Mouse (Mus musculus) forebrain, embryonic 14.5 days (tissue): Measurements from ENCODE around the gene Wdfy4. TPM values are rescaled to one million over a fixed set of nuclear protein-coding genes. Genes with fewer than 3 reads are reported as not detected.

Experiments
- ATAC-seq: fragments of 200-750 bp; cut with Nextera tagmentation; 2 replicates; pipeline ENCODE4 v1.8.0; 2017; ENCODE audit warnings: mild to moderate bottlenecking, moderate library complexity
- DNase-seq: peaks from one replicate; pipeline ENCODE4 v3.0.0-alpha.2; 2015; ENCODE audit warnings: low spot score
- H3K27ac ChIP-seq: fragments of 300-500 bp; sonication (generic); 2 replicates; pipeline ENCODE4 v1.5.1; 2014; ENCODE audit warnings: low read depth, mild to moderate bottlenecking, control low read depth, low read length, moderate library complexity
- H3K27me3 ChIP-seq: fragments of 300-500 bp; sonication (generic); replicated peaks from 2 replicates; pipeline ENCODE4 v1.6.1; 2014; ENCODE audit warnings: low read length, control low read depth, mixed read lengths; ENCODE audit not compliant: control insufficient read depth, insufficient read depth
- H3K36me3 ChIP-seq: fragments of 300-500 bp; sonication (generic); 2 replicates; pipeline ENCODE4 v1.6.1; 2014; ENCODE audit warnings: low read length, control low read depth; ENCODE audit not compliant: control insufficient read depth, insufficient read depth
- H3K4me1 ChIP-seq: fragments of 300-500 bp; sonication (generic); 2 replicates; pipeline ENCODE4 v1.6.1; 2014; ENCODE audit warnings: antibody characterized with exemption, low read length, control low read depth; ENCODE audit not compliant: control insufficient read depth, insufficient read depth
- H3K4me2 ChIP-seq: fragments of 300-500 bp; sonication (generic); 2 replicates; pipeline ENCODE4 v1.6.1; 2014; ENCODE audit warnings: mild to moderate bottlenecking, control low read depth, low read length
- H3K4me3 ChIP-seq: fragments of 300-500 bp; sonication (generic); 2 replicates; pipeline ENCODE4 v1.5.1; 2014; ENCODE audit warnings: low read depth, low read length, control low read depth
- H3K9ac ChIP-seq: fragments of 300-500 bp; sonication (generic); 2 replicates; pipeline ENCODE4 v1.6.1; 2014; ENCODE audit warnings: mild to moderate bottlenecking, low read length, control low read depth, moderate library complexity
- H3K9me3 ChIP-seq: fragments of 300-500 bp; sonication (generic); replicated peaks from 2 replicates; pipeline ENCODE4 v1.6.1; 2016; ENCODE audit warnings: low read length, control low read depth, mixed read lengths; ENCODE audit not compliant: control insufficient read depth
- WGBS: fragments of 180-500 bp; shearing (Covaris S2); extraction: QIAGEN DNeasy Blood & Tissue Kit; methylation state at CpG from one replicate; pipeline ENCODE4 v1.1.7; 2014; 5-methylcytosine and 5-hydroxymethylcytosine counted together
- polyA plus RNA-seq: library from polyadenylated mRNA; unstranded; fragments of >200 nt; fragmentation: Nextera tagmentation; extraction: Ambion mirVana; gene quantifications from 2 replicates; pipeline ENCODE4 v1.2.1, GENCODE M21; 2014

Wdfy4 gene
- polyA plus RNA-seq, 1 experiment from 2014 or later: 0.11 TPM

GRCm38 (mm10) chr14:33000112-33000979 lies 185.0 kb downstream of the Wdfy4 start:
- DNase-seq (peak; percentile 33), ATAC-seq (peak; percentile 62)
- H3K27ac ChIP-seq: no peak overlapping the region
- H3K4me3 ChIP-seq: no peak overlapping the region
- H3K9ac ChIP-seq: no peak overlapping the region
- H3K4me2 ChIP-seq: no peak overlapping the region
- no peaks in the 10 kb centered on the region for H3K36me3 ChIP-seq
- H3K27me3 ChIP-seq: no peaks in the 10 kb centered on the region
- H3K4me1 ChIP-seq: peaks cover 12% of the 10 kb centered on the region
- WGBS: 18% methylated on average over 8 of the region's 8 CpGs
- no peaks in the 10 kb centered on the region for H3K9me3 ChIP-seq

- H3K4me3 ChIP-seq: no peak overlapping the region
- no peak overlapping the region for H3K4me2 ChIP-seq
- H3K27ac ChIP-seq: no peak overlapping the region
- peak overlapping the region; percentile 21; the same call in 1 of the 2 replicates for H3K9ac ChIP-seq
- WGBS: 24% methylated on average over 10 of the region's 10 CpGs
- no peaks in the 10 kb centered on the region for H3K9me3 ChIP-seq
- H3K27me3 ChIP-seq: no peaks in the 10 kb centered on the region
- ATAC-seq (peak; percentile 37; the same call in 1 of the 2 replicates), DNase-seq (no peak)
- peaks cover 19% of the 10 kb centered on the region for H3K4me1 ChIP-seq
- no peaks in the 10 kb centered on the region for H3K36me3 ChIP-seq
Measured at GRCm38 (mm10) chr14:32999511-32999910, 185.8 kb downstream of the Wdfy4 start.

DNA sequence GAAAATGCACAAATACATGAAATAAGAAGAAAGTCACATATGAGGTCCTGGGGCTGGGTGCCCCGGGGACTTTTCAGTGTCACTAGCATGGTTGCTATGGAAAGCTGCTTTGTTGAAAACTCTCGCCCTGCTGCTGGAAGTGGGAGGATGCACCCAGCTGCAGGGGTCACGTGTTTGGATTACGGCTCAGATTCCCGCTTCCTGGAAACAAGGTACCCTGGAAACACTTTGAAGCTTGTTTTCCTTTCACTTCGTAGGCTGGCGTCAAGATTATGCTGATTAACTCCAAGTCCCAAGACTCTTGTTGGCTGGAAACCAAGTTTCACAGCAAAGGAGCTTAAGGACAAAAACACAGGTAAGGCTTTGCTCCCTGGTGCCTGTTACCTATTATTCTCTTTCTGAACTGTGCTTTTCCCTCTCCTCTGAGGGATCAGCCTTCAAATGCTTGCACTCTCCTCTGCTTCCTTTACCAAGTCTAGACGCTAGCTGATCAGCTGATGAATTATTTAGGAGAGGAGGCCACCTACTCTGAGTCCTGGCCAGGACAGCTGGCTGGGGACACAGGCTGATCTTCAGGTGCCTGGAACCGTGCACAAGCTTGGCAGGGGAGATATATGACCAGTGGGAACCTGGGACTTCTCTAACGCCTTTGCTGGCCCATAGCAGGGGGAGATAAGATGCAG lies 190.2 kb downstream of the Wdfy4 start:
- DNase-seq (peak; percentile 68), ATAC-seq (0 out of 2 replicates have a peak, but pooled peaks have one; percentile 42)
- no peaks in the 10 kb centered on the region for H3K9me3 ChIP-seq
- peaks cover 16% of the 10 kb centered on the region for H3K4me1 ChIP-seq
- 0 out of 2 replicates have a peak overlapping the region, but pooled peaks have one; percentile 17 for H3K9ac ChIP-seq
- H3K36me3 ChIP-seq: no peaks in the 10 kb centered on the region
- no peak overlapping the region for H3K4me3 ChIP-seq
- peak overlapping the region; percentile 25 for H3K4me2 ChIP-seq
- under 1% methylated on average over 10 of the region's 10 CpGs for WGBS
- peak overlapping the region; percentile 14; the same call in 1 of the 2 replicates for H3K27ac ChIP-seq
- no peaks in the 10 kb centered on the region for H3K27me3 ChIP-seq

GRCm38 (mm10) chr14:32991082-32991481 lies 194.2 kb downstream of the Wdfy4 start, which contains the start of gene Lrrc18:
TSS of gene Lrrc18 (plus strand) at chr14:32991382.
- no peak within 1 kb of the TSS for H3K4me3 ChIP-seq
- no peak within 1 kb of the TSS for H3K9ac ChIP-seq
- H3K27ac ChIP-seq: no peak within 1 kb of the TSS
- H3K4me2 ChIP-seq: no peak within 1 kb of the TSS
- no peaks in the 10 kb centered on the region for H3K27me3 ChIP-seq
- WGBS: 96% methylated on average over 2 of the region's 2 CpGs
- H3K36me3 ChIP-seq: no peaks in the 10 kb centered on the region
- H3K9me3 ChIP-seq: no peaks in the 10 kb centered on the region
- H3K4me1 ChIP-seq: peaks cover 12% of the 10 kb centered on the region; the same call in 1 of the 2 replicates
- DNase-seq (no peak), ATAC-seq (no peak)

DNA sequence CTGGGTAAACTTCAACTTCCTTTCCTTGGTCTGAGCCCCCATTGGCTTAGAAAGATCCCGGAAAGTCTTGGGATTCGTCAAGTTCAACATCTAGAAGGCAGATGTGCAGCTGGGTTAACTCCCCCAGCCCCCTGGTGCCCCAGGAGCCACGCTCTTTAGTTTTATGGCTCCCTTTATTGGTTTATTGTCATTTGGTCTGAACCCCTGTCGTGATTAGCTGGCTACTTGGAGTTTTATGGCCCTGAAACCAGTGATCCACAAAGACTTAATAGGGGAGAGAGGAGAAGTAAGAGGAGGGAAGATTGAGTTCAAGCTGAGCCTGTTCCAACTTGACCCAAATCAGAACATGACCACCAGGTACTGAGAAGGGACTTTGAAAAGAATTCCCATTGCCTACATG lies 198.6 kb downstream of the Wdfy4 start:
- WGBS: 68% methylated on average over 4 of the region's 4 CpGs
- ATAC-seq (no peak), DNase-seq (no peak)
- Histone ChIP-seq H3K9me3 (no peaks in the 10 kb centered on the region), H3K4me2 (no peak overlapping the region), H3K27ac (no peak overlapping the region), H3K4me3 (no peak overlapping the region), H3K4me1 (no peaks in the 10 kb centered on the region), H3K27me3 (no peaks in the 10 kb centered on the region), H3K36me3 (no peaks in the 10 kb centered on the region), H3K9ac (no peak overlapping the region)

- H3K9ac ChIP-seq: no peak overlapping the region
- 82% methylated on average over 6 of the region's 6 CpGs for WGBS
- ATAC-seq: no peak
- no peak overlapping the region for H3K4me2 ChIP-seq
- H3K27ac ChIP-seq: no peak overlapping the region
- no peaks in the 10 kb centered on the region for H3K27me3 ChIP-seq
- no peaks in the 10 kb centered on the region for H3K9me3 ChIP-seq
- H3K4me1 ChIP-seq: no peaks in the 10 kb centered on the region
- H3K36me3 ChIP-seq: no peaks in the 10 kb centered on the region
- no peak overlapping the region for H3K4me3 ChIP-seq
- no peak for DNase-seq
Measured at GRCm38 (mm10) chr14:32984176-32984738, 201.1 kb downstream of the Wdfy4 start.

DNA sequence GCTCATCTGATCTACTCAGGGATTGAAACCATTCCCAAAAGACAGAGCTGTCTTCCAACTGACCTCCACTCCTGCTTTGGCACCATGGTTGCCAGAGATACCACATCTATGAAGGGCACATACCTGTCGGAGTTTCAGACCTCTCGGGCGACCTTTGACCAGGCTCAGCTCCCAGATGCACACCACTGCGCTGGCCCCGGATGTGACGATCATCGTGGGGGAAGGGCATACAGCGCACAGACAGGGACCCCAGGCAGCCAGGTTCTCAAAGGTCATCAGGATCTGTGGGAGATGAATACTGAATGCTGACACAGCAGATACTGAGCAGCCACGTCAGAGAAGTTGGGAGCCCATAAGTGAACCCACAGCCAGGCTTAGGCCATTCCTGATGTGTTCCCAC lies 214.6 kb downstream of the Wdfy4 start:
- Histone ChIP-seq H3K9me3 (no peaks in the 10 kb centered on the region), H3K36me3 (no peaks in the 10 kb centered on the region), H3K27me3 (no peaks in the 10 kb centered on the region), H3K4me3 (no peak overlapping the region), H3K4me1 (no peaks in the 10 kb centered on the region), H3K9ac (no peak overlapping the region), H3K27ac (no peak overlapping the region), H3K4me2 (no peak overlapping the region)
- ATAC-seq (no peak), DNase-seq (no peak)
- WGBS: 77% methylated on average over 9 of the region's 9 CpGs

DNA sequence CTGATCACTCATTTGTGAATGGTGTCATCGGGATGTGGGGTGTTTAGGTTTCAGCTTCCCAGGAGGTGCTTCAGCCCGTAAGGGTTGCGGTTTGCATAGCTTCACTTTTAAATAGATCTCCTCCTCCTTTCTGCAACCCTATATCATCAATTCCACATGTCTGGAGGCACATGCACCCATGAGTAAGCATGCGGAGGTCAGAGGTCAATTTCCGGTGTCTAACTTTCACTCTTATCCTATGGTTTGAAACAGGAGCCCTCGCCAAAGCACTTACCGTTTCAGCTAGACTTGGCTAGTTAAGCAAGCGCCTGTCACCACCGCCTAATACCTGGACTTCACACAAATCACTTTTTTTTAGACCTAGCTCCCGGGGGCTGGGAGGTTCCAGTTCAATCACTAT lies 220.6 kb downstream of the Wdfy4 start:
- no peak for DNase-seq
- WGBS: 93% methylated on average over 10 of the region's 10 CpGs
- H3K9ac ChIP-seq: no peak overlapping the region

More for the DNA sequence above, 220.6 kb downstream of the Wdfy4 start:
- ATAC-seq: no peak
- H3K27me3 ChIP-seq: no peaks in the 10 kb centered on the region
- H3K4me2 ChIP-seq: no peak overlapping the region
- H3K4me3 ChIP-seq: no peak overlapping the region
- H3K4me1 ChIP-seq: no peaks in the 10 kb centered on the region
- no peaks in the 10 kb centered on the region for H3K36me3 ChIP-seq
- no peaks in the 10 kb centered on the region for H3K9me3 ChIP-seq
- H3K27ac ChIP-seq: no peak overlapping the region
